Mouse (Mus musculus) olfactory bulb, adult 2 months (tissue): ENCODE measurements at regions not wholly inside any gene's neighbourhood (a gene's known extent, or its start where the extent isn't known, plus 50 kb on each side); places are given as distances from the start of the nearest gene placed in this dataset.

Source experiments
- CTCF ChIP-seq: fragments of 200-500 bp; IDR thresholded peaks from 2 replicates; pipeline ENCODE4 v1.5.1; 2012; ENCODE audit warnings: low read depth, mild to moderate bottlenecking, low read length, moderate library complexity; ENCODE audit not compliant: insufficient read depth
- POLR2A ChIP-seq: fragments of 200-500 bp; IDR thresholded peaks from 2 replicates; pipeline ENCODE4 v1.6.1; 2012; ENCODE audit warnings: mild to moderate bottlenecking, low read depth, low read length, moderate library complexity; ENCODE audit not compliant: insufficient read depth

DNA sequence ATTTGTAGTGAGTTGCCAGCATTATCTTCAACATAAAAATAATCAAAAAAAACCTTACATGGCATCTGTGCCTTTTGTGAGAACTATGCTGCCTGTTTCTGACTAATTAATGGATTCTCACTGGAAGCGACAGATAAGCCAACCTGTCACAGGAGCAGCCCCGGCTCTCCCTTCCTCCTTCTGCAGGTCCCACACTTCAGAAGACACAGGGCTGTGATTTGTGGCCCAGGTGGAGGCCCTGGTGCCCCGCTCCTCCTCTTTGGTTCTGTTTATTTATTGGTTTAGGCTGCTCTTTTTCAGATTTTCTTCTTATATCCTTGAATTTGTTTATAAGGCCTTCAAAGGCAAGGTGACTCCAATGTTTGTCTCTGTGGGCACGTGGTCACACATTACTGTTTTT, 80.0 kb upstream of the Rasgrp1 start:
- TF ChIP-seq CTCF: no peak
- TF ChIP-seq POLR2A: no peak
